Mouse (Mus musculus): ENCODE measurements around the gene Wnt2b. TPM values are rescaled to one million over a fixed set of nuclear protein-coding genes. Genes with fewer than 3 reads are reported as not detected.
A peak's percentile ranks its signal among the peaks of the same experiment; 100 is the strongest.

Wnt2b gene
- polyA plus RNA-seq, 1 experiment from 2014 or later, result 1.3 TPM

DNA sequence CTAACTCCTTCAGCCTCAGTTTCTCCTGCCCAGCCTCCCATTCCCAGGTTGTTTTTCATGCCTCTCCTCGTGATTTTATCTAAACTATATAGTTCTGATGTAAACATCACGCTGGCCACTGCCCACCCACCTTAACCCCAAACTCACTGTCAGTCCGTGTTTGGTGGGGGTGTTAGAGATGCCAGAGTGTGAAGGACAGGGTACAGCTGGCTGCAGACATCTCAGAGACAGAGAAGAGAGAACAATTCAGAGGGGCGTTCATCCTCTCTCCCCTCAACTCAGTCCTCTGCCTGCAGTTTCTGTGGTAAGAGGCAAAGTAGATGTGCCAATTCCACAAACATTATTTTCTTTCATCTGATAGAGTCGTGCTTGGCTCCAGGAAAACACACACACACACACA, 1.1 kb upstream of the Wnt2b start:
- WGBS, result 11% methylated on average over 5 of the region's 5 CpGs
- H3K9ac ChIP-seq (ENCODE audit: low read length), result no peak overlapping the region
- peaks cover 22 to 38% of the 10 kb centered on the region in 2 experiments for H3K4me1 ChIP-seq (ENCODE audit: control insufficient read depth in 2 of 2, insufficient read depth in 2 of 2, low read length in 2 of 2)
- ATAC-seq (ENCODE audit: insufficient number of reproducible peaks, insufficient read depth, low FRiP score, low read depth), result no peak
- no peak overlapping the region for H3K27ac ChIP-seq (replicated peaks in 1 of 2; ENCODE audit: control insufficient read depth in 1 of 2, insufficient read depth in 1 of 2, low read depth in 2 of 2, low read length in 2 of 2)
- peak overlapping the region; percentile 87 for H3K4me2 ChIP-seq (ENCODE audit: low read length)
- H3K27me3 ChIP-seq (ENCODE audit: control insufficient read depth, insufficient read depth, low read length), result peaks cover 41% of the 10 kb centered on the region
- H3K4me3 ChIP-seq (ENCODE audit: control insufficient read depth in 1 of 2, insufficient read depth in 1 of 2, low read depth in 1 of 2, low read length in 2 of 2), result peak overlapping the region in 1 of 2 experiments; percentile 56; a peak in 1 of 4 replicates
- H3K36me3 ChIP-seq (ENCODE audit: control insufficient read depth, insufficient read depth, low read length), result no peaks in the 10 kb centered on the region
- no peaks in the 10 kb centered on the region for H3K9me3 ChIP-seq (ENCODE audit: control insufficient read depth, low read length)

DNA sequence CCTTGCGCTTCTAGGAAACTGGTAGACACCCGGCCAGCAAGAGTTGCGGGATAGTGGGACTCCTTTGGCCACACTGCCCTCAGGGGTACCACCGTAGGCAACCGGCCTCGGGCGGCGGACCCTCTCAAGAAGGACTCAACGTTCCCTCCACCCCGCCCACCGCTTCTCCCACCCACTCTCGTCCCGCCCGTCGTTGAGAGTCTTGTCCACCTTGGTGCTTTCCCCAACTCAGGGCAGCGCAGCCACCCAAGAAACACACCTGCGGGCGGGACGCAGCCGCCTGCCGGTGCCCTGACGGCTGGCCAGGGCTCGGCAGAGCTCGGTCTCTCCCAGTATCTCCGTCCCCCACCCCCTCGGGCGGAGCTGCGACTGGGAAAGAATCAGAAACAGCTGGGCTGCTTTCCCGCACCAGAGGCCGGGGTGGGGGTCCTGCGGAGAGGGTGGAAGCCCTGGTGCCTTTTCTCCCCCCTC, 455 bp upstream of the Wnt2b start:
- ATAC-seq (ENCODE audit: insufficient number of reproducible peaks, insufficient read depth, low FRiP score, low read depth), result 0 out of 2 replicates have a peak, but pooled peaks have one; percentile 4
- H3K4me1 ChIP-seq (ENCODE audit: control insufficient read depth in 2 of 2, insufficient read depth in 2 of 2, low read length in 2 of 2), result peaks cover 22 to 31% of the 10 kb centered on the region in 2 experiments
- peak overlapping the region; percentile 87 for H3K4me2 ChIP-seq (ENCODE audit: low read length)
- peak overlapping the region; percentile 51 to 56 for H3K4me3 ChIP-seq (ENCODE audit: control insufficient read depth in 1 of 2, insufficient read depth in 1 of 2, low read depth in 1 of 2, low read length in 2 of 2)
- no peak overlapping the region for H3K27ac ChIP-seq (replicated peaks in 1 of 2; ENCODE audit: control insufficient read depth in 1 of 2, insufficient read depth in 1 of 2, low read depth in 2 of 2, low read length in 2 of 2)
- 0% methylated on average over 30 of the region's 31 CpGs for WGBS
- peaks cover 41% of the 10 kb centered on the region for H3K27me3 ChIP-seq (ENCODE audit: control insufficient read depth, insufficient read depth, low read length)
- peak overlapping the region; percentile 56 for H3K9ac ChIP-seq (ENCODE audit: low read length)
- no peaks in the 10 kb centered on the region for H3K9me3 ChIP-seq (ENCODE audit: control insufficient read depth, low read length)
- no peaks in the 10 kb centered on the region for H3K36me3 ChIP-seq (ENCODE audit: control insufficient read depth, insufficient read depth, low read length)

DNA sequence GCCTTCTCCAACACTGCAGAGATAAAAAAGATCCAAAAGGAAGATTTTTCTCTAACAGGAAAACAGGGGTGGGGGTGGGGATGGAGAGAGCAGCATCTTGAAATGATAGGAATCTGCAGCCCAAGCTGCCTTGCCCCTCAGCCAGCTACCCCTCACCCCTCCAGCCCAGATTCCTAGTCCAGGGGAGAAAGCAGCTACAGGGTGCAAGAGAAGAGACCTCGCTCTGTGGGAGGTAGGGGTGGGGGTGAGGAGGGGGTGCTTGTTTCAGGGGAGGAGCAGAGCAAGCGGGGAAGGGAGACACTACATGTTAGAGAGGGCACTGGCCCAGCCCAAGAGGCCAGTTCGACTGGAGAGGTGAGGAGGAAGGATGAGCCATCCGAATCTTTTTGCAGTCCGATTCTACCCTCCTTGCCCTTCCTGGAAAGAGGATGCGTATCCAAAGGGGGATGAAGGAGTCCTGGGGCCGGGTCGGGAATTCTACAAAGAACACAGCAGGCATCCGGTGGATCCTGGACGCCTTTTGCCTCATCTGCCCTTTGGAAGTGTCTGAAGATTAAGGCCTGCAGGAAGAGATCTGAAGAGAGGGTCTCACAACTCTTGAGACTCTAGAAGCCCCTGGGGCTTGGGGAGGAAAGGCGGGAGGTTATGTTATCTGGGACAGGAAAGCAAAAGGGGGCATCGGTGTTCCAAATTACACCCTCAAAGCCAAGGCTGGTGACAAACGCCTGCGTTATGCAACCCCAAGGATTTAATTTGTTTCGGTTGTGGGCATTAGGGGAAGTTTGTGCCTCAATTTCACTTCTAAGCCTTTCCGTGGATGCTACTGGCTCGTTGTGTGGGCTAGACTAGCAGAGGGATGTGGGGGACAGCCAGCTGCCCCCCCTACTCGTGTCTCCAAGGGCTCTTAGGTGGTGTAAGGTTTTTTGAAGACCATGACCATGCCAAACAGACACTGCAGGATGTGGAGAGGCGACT, 1.4 kb downstream of the Wnt2b start:
- no peak for ATAC-seq (ENCODE audit: insufficient number of reproducible peaks, insufficient read depth, low FRiP score, low read depth)
- Histone ChIP-seq H3K27ac (replicated peaks in 1 of 2; ENCODE audit: control insufficient read depth in 1 of 2, insufficient read depth in 1 of 2, low read depth in 2 of 2, low read length in 2 of 2) (no peak overlapping the region), H3K4me2 (ENCODE audit: low read length) (peak overlapping the region; percentile 87; the same call in 1 of the 2 replicates), H3K27me3 (ENCODE audit: control insufficient read depth, insufficient read depth, low read length) (peaks cover 41% of the 10 kb centered on the region), H3K9ac (ENCODE audit: low read length) (no peak overlapping the region; the same call in 1 of the 2 replicates), H3K9me3 (ENCODE audit: control insufficient read depth, low read length) (no peaks in the 10 kb centered on the region), H3K4me3 (ENCODE audit: control insufficient read depth in 1 of 2, insufficient read depth in 1 of 2, low read depth in 1 of 2, low read length in 2 of 2) (peak overlapping the region in 1 of 2 experiments; percentile 56; a peak in 1 of 4 replicates), H3K36me3 (ENCODE audit: control insufficient read depth, insufficient read depth, low read length) (peaks cover under 1% of the 10 kb centered on the region; the same call in 1 of the 2 replicates), H3K4me1 (ENCODE audit: control insufficient read depth in 2 of 2, insufficient read depth in 2 of 2, low read length in 2 of 2) (peaks cover 17 to 30% of the 10 kb centered on the region in 2 experiments)
- 11% methylated on average over 19 of the region's 19 CpGs for WGBS

DNA sequence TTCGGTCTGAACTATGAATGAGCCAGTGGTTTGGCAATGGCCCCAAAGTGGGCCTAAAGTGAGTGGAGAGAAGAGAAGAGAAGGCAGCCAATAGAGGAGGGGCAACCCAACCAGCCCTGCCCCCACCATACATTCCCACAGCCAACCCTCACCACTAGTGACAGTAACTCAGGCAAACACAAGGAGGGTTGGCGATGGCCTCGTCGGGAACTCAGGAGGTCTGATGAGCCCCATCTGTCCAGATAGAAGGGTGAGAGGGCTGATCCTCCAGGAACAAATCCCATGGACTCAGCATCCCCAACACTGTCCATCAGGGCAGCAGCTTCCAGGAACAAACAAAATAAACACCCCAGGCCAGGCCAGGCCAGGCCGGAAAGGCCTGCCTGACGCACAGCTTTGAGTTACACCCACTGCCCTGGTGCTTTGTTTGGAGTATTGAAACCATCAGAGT, 5.6 kb downstream of the Wnt2b start:
- Histone ChIP-seq H3K27me3 (ENCODE audit: control insufficient read depth, insufficient read depth, low read length) (peaks cover 24% of the 10 kb centered on the region), H3K4me3 (ENCODE audit: control insufficient read depth in 1 of 2, insufficient read depth in 1 of 2, low read depth in 1 of 2, low read length in 2 of 2) (no peak overlapping the region), H3K36me3 (ENCODE audit: control insufficient read depth, insufficient read depth, low read length) (peaks cover 24% of the 10 kb centered on the region), H3K4me2 (ENCODE audit: low read length) (no peak overlapping the region), H3K9me3 (ENCODE audit: control insufficient read depth, low read length) (no peaks in the 10 kb centered on the region), H3K27ac (replicated peaks in 1 of 2; ENCODE audit: control insufficient read depth in 1 of 2, insufficient read depth in 1 of 2, low read depth in 2 of 2, low read length in 2 of 2) (no peak overlapping the region), H3K4me1 (ENCODE audit: control insufficient read depth in 2 of 2, insufficient read depth in 2 of 2, low read length in 2 of 2) (peaks cover 0 to 13% of the 10 kb centered on the region in 2 experiments; a peak in 2 of 4 replicates), H3K9ac (ENCODE audit: low read length) (no peak overlapping the region)
- WGBS, result 69% methylated on average over 6 of the region's 6 CpGs
- ATAC-seq (ENCODE audit: insufficient number of reproducible peaks, insufficient read depth, low FRiP score, low read depth), result no peak

DNA sequence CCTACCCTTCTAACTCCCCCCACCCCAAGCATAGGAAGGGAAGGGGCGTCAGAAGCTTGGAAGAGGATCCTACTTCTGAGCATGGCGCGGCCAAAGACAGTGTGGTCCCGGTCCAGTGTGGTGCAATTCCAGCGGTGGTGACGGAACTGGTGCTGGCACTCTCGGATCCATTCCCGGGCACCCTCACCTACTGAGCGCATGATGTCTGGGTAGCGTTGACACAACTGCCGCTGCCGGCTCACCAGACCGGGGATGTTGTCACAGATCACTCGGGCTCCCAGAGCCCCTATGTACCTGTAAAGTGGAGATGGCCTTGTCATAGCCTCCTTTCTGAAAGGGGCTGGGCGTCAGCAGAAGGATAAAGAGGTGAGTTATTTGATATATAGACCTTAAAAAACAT, 7.2 kb downstream of the Wnt2b start:
- no peak overlapping the region for H3K4me3 ChIP-seq (ENCODE audit: control insufficient read depth in 1 of 2, insufficient read depth in 1 of 2, low read depth in 1 of 2, low read length in 2 of 2)
- no peak for ATAC-seq (ENCODE audit: insufficient number of reproducible peaks, insufficient read depth, low FRiP score, low read depth)
- peaks cover 0 to 6% of the 10 kb centered on the region in 2 experiments; a peak in 1 of 4 replicates for H3K4me1 ChIP-seq (ENCODE audit: control insufficient read depth in 2 of 2, insufficient read depth in 2 of 2, low read length in 2 of 2)
- H3K9ac ChIP-seq (ENCODE audit: low read length), result no peak overlapping the region
- peaks cover 8% of the 10 kb centered on the region for H3K27me3 ChIP-seq (ENCODE audit: control insufficient read depth, insufficient read depth, low read length)
- H3K4me2 ChIP-seq (ENCODE audit: low read length), result no peak overlapping the region
- no peaks in the 10 kb centered on the region for H3K9me3 ChIP-seq (ENCODE audit: control insufficient read depth, low read length)
- H3K27ac ChIP-seq (replicated peaks in 1 of 2; ENCODE audit: control insufficient read depth in 1 of 2, insufficient read depth in 1 of 2, low read depth in 2 of 2, low read length in 2 of 2), result no peak overlapping the region
- 93% methylated on average over 15 of the region's 15 CpGs for WGBS
- peaks cover 38% of the 10 kb centered on the region for H3K36me3 ChIP-seq (ENCODE audit: control insufficient read depth, insufficient read depth, low read length)

DNA sequence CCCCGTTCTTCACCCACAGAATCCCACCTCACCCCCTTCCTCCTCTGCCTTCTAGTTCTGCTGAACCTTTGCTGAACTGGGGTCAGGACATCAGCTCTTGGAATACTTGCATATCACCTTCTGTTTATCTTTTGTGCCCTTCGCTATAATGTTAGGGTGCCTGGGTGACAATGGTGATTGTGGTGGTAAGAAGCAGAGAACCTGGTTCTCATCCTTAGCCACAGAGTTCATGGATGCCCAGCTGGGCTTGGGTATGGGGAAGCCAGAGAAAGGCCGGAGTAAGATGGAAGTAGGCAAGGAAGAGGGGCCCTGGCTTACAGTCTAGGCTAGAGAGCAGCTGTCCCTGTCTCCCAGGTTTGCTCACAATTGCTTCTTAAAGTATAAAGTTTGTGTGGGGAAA, 7.6 kb downstream of the Wnt2b start:
- Histone ChIP-seq H3K9ac (ENCODE audit: low read length) (no peak overlapping the region), H3K9me3 (ENCODE audit: control insufficient read depth, low read length) (no peaks in the 10 kb centered on the region), H3K4me1 (ENCODE audit: control insufficient read depth in 2 of 2, insufficient read depth in 2 of 2, low read length in 2 of 2) (peaks cover 0 to 6% of the 10 kb centered on the region in 2 experiments; a peak in 1 of 4 replicates), H3K27me3 (ENCODE audit: control insufficient read depth, insufficient read depth, low read length) (peaks cover 6% of the 10 kb centered on the region), H3K4me3 (ENCODE audit: control insufficient read depth in 1 of 2, insufficient read depth in 1 of 2, low read depth in 1 of 2, low read length in 2 of 2) (no peak overlapping the region), H3K36me3 (ENCODE audit: control insufficient read depth, insufficient read depth, low read length) (peaks cover 38% of the 10 kb centered on the region), H3K27ac (replicated peaks in 1 of 2; ENCODE audit: control insufficient read depth in 1 of 2, insufficient read depth in 1 of 2, low read depth in 2 of 2, low read length in 2 of 2) (no peak overlapping the region), H3K4me2 (ENCODE audit: low read length) (no peak overlapping the region)
- 95% methylated on average over 3 of the region's 3 CpGs for WGBS
- no peak for ATAC-seq (ENCODE audit: insufficient number of reproducible peaks, insufficient read depth, low FRiP score, low read depth)

DNA sequence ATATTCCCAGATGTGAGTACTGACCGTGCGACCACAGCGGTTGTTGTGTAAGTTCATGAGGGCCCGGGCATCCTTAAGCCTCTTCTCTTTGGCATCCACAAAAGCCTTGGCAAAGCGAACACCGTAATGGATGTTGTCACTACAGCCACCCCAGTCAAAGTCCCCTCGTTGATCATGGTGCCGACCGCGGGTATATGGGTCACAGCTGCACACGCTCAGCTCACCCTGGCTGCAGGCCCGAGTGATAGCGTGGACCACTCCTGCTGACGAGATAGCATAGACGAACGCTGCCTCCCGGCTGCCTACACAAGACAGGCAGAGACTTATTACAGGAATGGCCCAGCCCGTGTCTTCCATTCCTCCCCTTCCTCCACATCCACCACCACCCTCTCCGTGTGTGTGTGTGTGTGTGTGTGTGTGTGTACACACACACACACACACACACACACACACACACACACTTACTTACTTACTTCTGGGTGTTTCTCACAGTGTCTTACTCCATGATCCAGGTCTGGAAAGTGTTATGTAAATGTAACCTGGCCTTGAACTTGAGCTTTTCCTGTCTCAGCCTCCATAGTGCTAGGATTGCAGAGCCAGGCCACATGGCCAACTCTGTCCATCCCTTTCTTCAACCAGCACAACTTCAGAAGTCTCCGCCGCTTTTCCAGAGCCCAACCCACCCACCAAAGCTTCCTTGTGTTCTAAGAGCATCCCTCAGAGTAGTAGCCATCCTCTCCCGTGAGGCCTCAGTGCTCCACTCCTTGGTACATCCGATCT, 8.6 kb downstream of the Wnt2b start:
- Histone ChIP-seq H3K4me2 (ENCODE audit: low read length) (no peak overlapping the region), H3K4me1 (ENCODE audit: control insufficient read depth in 2 of 2, insufficient read depth in 2 of 2, low read length in 2 of 2) (peaks cover 0 to 6% of the 10 kb centered on the region in 2 experiments; a peak in 1 of 4 replicates), H3K9ac (ENCODE audit: low read length) (no peak overlapping the region), H3K4me3 (ENCODE audit: control insufficient read depth in 1 of 2, insufficient read depth in 1 of 2, low read depth in 1 of 2, low read length in 2 of 2) (no peak overlapping the region), H3K27me3 (ENCODE audit: control insufficient read depth, insufficient read depth, low read length) (no peaks in the 10 kb centered on the region; the same call in 1 of the 2 replicates), H3K27ac (replicated peaks in 1 of 2; ENCODE audit: control insufficient read depth in 1 of 2, insufficient read depth in 1 of 2, low read depth in 2 of 2, low read length in 2 of 2) (no peak overlapping the region), H3K9me3 (ENCODE audit: control insufficient read depth, low read length) (no peaks in the 10 kb centered on the region), H3K36me3 (ENCODE audit: control insufficient read depth, insufficient read depth, low read length) (peaks cover 48% of the 10 kb centered on the region)
- 63% methylated on average over 22 of the region's 23 CpGs for WGBS
- ATAC-seq (ENCODE audit: insufficient number of reproducible peaks, insufficient read depth, low FRiP score, low read depth), result no peak

Data from heart, embryonic 14.5 days (tissue).